Mouse (Mus musculus) hindbrain, postnatal 0 days (tissue): ENCODE data around the gene Tmem127. TPM values are rescaled to one million over a fixed set of nuclear protein-coding genes. Genes with fewer than 3 reads are reported as not detected.
"Not testable (repeated sequence)": the region's sequence is repeated elsewhere in the genome, so short reads cannot be mapped to it uniquely, and the experiment has no call there.

Experiments
- ATAC-seq: fragments of 200-750 bp; cut with Nextera tagmentation; 2 replicates; pipeline ENCODE4 v1.8.0; 2017; ENCODE audit warnings: mild to moderate bottlenecking, moderate TSS enrichment, moderate library complexity
- DNase-seq: peaks from one replicate; pipeline ENCODE4 v3.0.0-alpha.2; 2015; ENCODE audit warnings: low spot score
- H3K27ac ChIP-seq: fragments of 300-500 bp; sonication (generic); 2 replicates; pipeline ENCODE4 v1.5.1; 2014; ENCODE audit warnings: mild to moderate bottlenecking
- H3K27me3 ChIP-seq: fragments of 300-500 bp; sonication (generic); 2 replicates; pipeline ENCODE4 v1.6.1; 2014; ENCODE audit warnings: low read length, mixed read lengths; ENCODE audit not compliant: insufficient read depth
- H3K36me3 ChIP-seq: fragments of 300-500 bp; sonication (generic); 2 replicates; pipeline ENCODE4 v1.6.1; 2014; ENCODE audit warnings: low read length, mixed read lengths; ENCODE audit not compliant: insufficient read depth
- H3K4me1 ChIP-seq: fragments of 300-500 bp; sonication (generic); 2 replicates; pipeline ENCODE4 v1.6.1; 2014; ENCODE audit warnings: antibody characterized with exemption, low read length, mixed read lengths; ENCODE audit not compliant: insufficient read depth
- H3K4me2 ChIP-seq: fragments of 300-500 bp; sonication (generic); 2 replicates; pipeline ENCODE4 v1.6.1; 2014; ENCODE audit warnings: low read depth, mild to moderate bottlenecking, low read length, moderate library complexity, mixed read lengths
- H3K4me3 ChIP-seq: fragments of 300-500 bp; sonication (generic); 2 replicates; pipeline ENCODE4 v1.5.1; 2014; ENCODE audit warnings: low read length
- H3K9ac ChIP-seq: fragments of 300-500 bp; sonication (generic); replicated peaks from 2 replicates; pipeline ENCODE4 v1.6.1; 2014; ENCODE audit warnings: mild to moderate bottlenecking, low read length, moderate library complexity, mixed read lengths
- H3K9me3 ChIP-seq: fragments of 300-500 bp; sonication (generic); 2 replicates; pipeline ENCODE4 v1.6.1; 2016; ENCODE audit warnings: low read length, mixed read lengths
- CTCF ChIP-seq: IDR thresholded peaks from 2 replicates; pipeline ENCODE4 v1.5.1; 2016; ENCODE audit warnings: antibody characterized with exemption, control low read depth, low read depth
- WGBS: fragments of 180-500 bp; shearing (Covaris S2); extraction: QIAGEN DNeasy Blood & Tissue Kit; methylation state at CpG from one replicate; pipeline ENCODE4 v1.1.7; 2014; 5-methylcytosine and 5-hydroxymethylcytosine counted together
- polyA plus RNA-seq: library from polyadenylated mRNA; unstranded; fragments of >200 nt; fragmentation: Nextera tagmentation; extraction: Ambion mirVana; gene quantifications from 2 replicates; pipeline ENCODE4 v1.2.1, GENCODE M21; 2015
- total RNA-seq: library from RNA; depleted of rRNA; stranded (reverse); fragments of >200 nt; gene quantifications from 2 replicates; pipeline ENCODE4 v1.2.3, GENCODE M21; 2014

Tmem127 gene
- total and polyA plus RNA-seq, 2 experiments from 2014 or later, result 76.1 to 169 TPM

DNA sequence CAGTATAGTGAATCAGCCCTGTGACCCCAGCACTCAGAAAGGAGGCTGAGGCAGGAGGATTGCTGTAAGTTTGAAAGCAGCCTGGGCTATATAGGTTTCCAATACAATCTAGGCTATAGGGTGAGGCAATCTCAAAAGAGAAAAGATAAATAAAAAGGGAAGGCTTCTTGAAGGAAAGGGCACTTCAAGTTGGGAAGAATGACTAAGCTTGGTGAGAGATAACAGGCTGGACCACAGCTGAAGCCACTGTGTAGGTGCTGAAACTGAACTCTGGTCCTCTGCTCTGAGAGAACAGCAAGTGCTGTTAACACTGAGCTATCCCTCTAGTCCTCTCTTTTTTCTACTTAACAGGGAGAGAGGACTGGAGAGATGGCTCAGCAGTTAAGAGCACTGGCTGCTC is 14.8 kb downstream of the Tmem127 start:
- TF ChIP-seq CTCF, result no peak
- ATAC-seq (no peak), DNase-seq (no peak)
- Histone ChIP-seq H3K9me3 (no peaks in the 10 kb centered on the region), H3K4me1 (no peaks in the 10 kb centered on the region), H3K4me3 (no peak overlapping the region), H3K36me3 (peaks cover 23% of the 10 kb centered on the region), H3K9ac (no peak overlapping the region), H3K27ac (no peak overlapping the region), H3K27me3 (no peaks in the 10 kb centered on the region), H3K4me2 (no peak overlapping the region)

DNA sequence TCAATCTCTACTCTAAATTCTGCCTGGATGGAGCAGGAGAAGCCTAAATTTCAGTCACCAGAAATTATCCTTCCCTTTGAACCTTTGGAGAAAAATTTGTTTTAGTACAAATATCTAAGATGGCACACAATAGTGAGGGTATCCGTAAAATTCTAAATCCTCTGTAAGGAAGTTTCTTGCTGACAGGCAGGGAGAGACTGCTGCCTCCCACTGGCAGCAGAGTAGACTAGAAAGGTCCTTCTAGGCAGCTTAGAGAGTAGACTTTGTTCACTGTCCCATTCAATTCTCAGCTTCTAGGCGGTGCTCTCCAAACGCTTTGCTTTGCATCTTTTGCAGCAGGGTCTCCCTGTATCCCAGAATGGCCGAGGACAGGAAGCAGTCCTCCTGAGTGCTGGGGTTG is 20.1 kb downstream of the Tmem127 start:
- H3K4me1 ChIP-seq, result peaks cover 5% of the 10 kb centered on the region; the same call in 1 of the 2 replicates
- peak; percentile 18; the same call in 1 of the 2 replicates for TF ChIP-seq CTCF
- H3K27ac ChIP-seq, result no peak overlapping the region
- H3K9ac ChIP-seq, result no peak overlapping the region
- no peaks in the 10 kb centered on the region for H3K9me3 ChIP-seq
- ATAC-seq (no peak), DNase-seq (no peak)
- H3K36me3 ChIP-seq, result no peaks in the 10 kb centered on the region
- WGBS, result 35% methylated on average over 4 of the region's 4 CpGs
- no peak overlapping the region for H3K4me3 ChIP-seq
- H3K4me2 ChIP-seq, result no peak overlapping the region
- H3K27me3 ChIP-seq, result no peaks in the 10 kb centered on the region

- no peaks in the 10 kb centered on the region for H3K9me3 ChIP-seq
- ATAC-seq, result peak; percentile 98
- H3K4me2 ChIP-seq, result peak within 1 kb of the TSS; percentile 91
- H3K27ac ChIP-seq, result peak within 1 kb of the TSS; percentile 96
- no peaks in the 10 kb centered on the region for H3K27me3 ChIP-seq
- H3K4me3 ChIP-seq, result peak within 1 kb of the TSS; percentile 83
- H3K4me1 ChIP-seq, result peaks cover 5% of the 10 kb centered on the region; the same call in 1 of the 2 replicates
- WGBS, result under 1% methylated on average over 48 of the region's 49 CpGs
- DNase-seq, result peak; percentile 98
- no peaks in the 10 kb centered on the region for H3K36me3 ChIP-seq
- TF ChIP-seq CTCF, result peak; percentile 51
- H3K9ac ChIP-seq, result peak within 1 kb of the TSS; percentile 84
These were observed 22.0 kb downstream of the Tmem127 start, which contains the start of gene Stard7 for GRCm38 (mm10) chr2:127269491-127270299. Gene Stard7 (plus strand): TSS chr2:127270218.

- peak overlapping the region; percentile 83 for H3K4me3 ChIP-seq
- H3K9me3 ChIP-seq, result no peaks in the 10 kb centered on the region
- H3K4me2 ChIP-seq, result peak overlapping the region; percentile 91
- peak overlapping the region; percentile 84 for H3K9ac ChIP-seq
- WGBS, result under 1% methylated on average over 70 of the region's 75 CpGs
- H3K27ac ChIP-seq, result peak overlapping the region; percentile 96
- ATAC-seq, result peak; percentile 93
- peaks cover 5% of the 10 kb centered on the region; the same call in 1 of the 2 replicates for H3K4me1 ChIP-seq
- peak; percentile 95 for DNase-seq
- H3K36me3 ChIP-seq, result no peaks in the 10 kb centered on the region
- no peaks in the 10 kb centered on the region for H3K27me3 ChIP-seq
- 0 out of 2 replicates have a peak, but pooled peaks have one; percentile 13 for TF ChIP-seq CTCF
These were observed 22.8 kb downstream of the Tmem127 start for GRCm38 (mm10) chr2:127270300-127271041.

DNA sequence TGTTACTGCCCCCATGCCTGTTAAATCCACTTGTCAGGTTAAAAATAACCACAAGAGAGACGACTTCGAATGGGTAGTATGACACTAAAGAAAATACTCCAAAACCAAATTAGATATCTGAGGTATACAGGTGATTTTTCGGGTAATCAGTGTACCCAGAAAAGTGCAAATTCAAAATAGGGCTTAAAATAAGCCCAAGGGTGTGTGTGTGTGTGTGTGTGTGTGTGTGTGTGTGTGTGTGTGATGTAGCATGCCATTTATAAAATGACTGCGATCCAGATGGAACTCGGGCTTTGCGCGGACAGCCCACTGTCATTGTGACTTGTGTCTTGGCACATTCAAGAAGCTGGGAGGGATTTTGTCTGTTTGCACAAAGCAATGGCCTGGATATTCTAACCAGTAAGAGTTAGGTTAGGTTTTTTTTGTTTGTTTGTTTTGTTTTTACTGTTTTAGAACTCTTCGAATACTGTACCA is 23.4 kb downstream of the Tmem127 start:
- no peak for TF ChIP-seq CTCF
- no peak for ATAC-seq
- peak overlapping the region; percentile 83 for H3K4me3 ChIP-seq
- WGBS, result 7% methylated on average over 8 of the region's 8 CpGs
- peak overlapping the region; percentile 84 for H3K9ac ChIP-seq
- DNase-seq, result peak; percentile 64
- peak overlapping the region; percentile 91 for H3K4me2 ChIP-seq
- H3K4me1 ChIP-seq, result peaks cover 5% of the 10 kb centered on the region; the same call in 1 of the 2 replicates
- no peaks in the 10 kb centered on the region for H3K36me3 ChIP-seq
- H3K27me3 ChIP-seq, result no peaks in the 10 kb centered on the region
- H3K9me3 ChIP-seq, result no peaks in the 10 kb centered on the region
- peak overlapping the region; percentile 96 for H3K27ac ChIP-seq

DNA sequence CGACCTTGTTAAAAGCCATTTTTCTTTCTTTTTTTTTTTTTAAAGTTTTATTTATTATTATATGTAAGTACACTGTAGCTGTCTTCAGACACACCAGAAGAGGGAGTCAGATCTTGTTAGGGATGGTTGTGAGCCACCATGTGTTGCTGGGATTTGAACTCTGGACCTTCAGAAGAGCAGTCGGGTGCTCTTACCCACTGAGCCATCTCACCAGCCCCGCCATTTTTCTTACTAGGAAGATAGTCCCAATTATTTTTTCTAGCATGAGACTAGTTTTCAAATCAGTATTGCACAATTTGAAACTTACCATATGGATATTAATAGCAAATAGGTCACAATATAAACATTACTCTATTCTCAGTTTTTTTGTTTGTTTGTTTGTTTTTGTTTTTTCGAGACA is 24.3 kb downstream of the Tmem127 start:
- H3K27ac ChIP-seq, H3K9me3 ChIP-seq, H3K9ac ChIP-seq, H3K4me1 ChIP-seq, H3K36me3 ChIP-seq, DNase-seq, H3K4me3 ChIP-seq, H3K27me3 ChIP-seq, ATAC-seq: not testable (repeated sequence)
- 88% methylated on average over 4 of the region's 4 CpGs for WGBS
- H3K4me2 ChIP-seq, result peak overlapping the region; percentile 91; the same call in 1 of the 2 replicates
